Mouse (Mus musculus): Measurements from ENCODE around the gene Zfyve28.

GRCm38 (mm10) chr5:34319491-34320034, 31.3 kb upstream of the Zfyve28 start:
- TF ChIP-seq EP300 (IDR thresholded peaks at IDR 0.05) (no peak), CTCF (IDR thresholded peaks at IDR 0.05) (no peak)

Data from lung, postnatal 0 days (tissue).